Mouse (Mus musculus) MN1 (cell line): ENCODE measurements around the gene Ppp1r12a.
"Not testable (repeated sequence)": the region's sequence is repeated elsewhere in the genome, so short reads cannot be mapped to it uniquely, and the experiment has no call there.

Experiments
- DNase-seq: peaks from one replicate; pipeline ENCODE4 v3.0.0-alpha.2; 2016; ENCODE audit warnings: low spot score

Ppp1r12a gene

DNA sequence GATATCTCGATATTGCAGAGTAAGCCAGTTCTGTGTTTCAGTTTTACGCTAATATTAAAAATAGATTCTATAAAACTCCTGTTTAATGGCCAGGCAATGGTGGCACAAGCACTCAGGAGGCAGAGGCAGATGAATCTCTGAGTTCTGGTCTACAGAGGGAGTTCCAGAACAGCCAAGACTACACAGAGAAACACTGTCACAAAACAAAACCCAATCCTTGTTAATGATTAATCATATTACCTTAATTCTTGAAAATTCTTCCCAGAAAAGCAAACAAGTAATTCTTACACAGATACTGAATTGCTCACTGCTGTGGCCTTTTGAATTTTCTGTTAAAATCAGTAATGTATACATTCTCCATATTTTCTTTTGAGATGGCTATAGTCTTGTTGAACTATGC lies 37.0 kb downstream of the Ppp1r12a start:
- no peak for DNase-seq

DNA sequence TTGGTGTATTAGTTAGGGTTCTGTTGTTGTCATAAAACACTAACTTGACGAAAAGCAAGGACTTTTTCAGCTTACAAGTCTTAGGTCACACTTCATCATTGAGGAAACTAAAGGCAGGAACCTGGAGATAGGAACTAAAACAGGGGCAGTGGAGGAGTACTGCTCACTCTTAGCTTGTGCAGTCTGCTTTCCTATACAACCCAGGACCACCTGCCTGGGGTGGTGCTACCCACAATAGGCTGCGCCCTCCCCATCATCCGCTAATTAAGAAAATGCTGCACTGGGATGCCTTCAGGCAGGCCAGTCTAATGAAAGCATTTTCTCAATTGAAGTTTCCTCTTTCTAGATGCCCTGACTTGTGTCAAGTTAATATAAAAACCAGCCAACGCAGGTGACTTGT lies 40.1 kb downstream of the Ppp1r12a start:
- no peak for DNase-seq

DNA sequence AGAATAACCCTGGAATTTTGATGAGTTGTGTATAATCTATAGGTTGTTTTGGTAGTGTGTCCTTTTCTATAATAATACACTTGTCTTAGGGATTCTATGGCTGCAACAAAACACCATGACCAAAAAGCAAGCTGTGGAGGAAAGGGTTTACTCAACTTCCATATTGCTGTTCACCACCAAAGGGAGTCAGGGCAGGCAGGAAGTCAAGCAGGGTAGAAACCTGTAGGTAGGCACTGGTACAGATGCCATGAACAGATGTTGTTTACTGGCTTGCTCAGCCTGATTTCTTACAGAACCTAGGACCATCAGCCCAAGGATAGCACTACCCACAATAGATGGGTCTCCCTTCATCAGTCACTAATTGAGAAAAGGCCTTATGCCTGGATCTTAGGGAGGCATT lies 41.4 kb downstream of the Ppp1r12a start:
- DNase-seq: no peak

DNA sequence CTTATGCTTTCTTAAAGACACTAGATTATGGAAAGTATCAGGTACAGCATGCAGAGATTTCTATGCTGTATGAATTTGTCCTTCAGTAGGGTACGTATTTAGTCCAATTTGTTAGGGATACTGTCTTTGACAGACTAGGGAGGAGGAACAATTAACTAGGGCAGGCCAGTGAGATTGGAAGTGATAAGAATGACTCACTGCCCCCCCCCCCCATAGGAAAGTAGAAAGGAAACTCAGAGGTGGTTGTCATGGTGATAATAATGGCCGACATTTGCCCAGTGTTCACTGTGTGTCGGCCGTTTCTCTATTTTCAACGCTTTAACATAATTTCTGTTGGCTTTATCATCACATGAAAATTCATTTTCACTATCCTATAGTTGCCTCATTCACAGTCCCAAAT lies 47.4 kb downstream of the Ppp1r12a start:
- DNase-seq: peak; percentile 53

DNA sequence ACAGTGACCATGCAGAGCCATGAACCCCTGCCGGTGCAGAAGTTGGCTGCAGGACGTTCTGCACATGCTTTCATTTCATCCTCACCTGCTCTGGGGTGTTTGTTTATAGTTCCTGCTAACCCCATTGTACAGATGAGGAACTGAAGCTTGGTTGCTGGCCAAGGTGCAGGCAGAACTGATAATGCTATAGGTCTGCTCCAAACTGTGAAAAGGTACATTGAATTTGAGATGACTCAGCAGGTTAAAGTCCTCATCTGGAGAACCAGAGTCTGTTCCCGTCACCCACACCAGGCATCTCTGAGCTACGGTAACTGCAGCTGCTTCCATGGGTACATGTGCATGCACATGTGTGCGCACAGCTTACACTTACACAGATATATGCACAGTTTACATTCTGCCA lies 62.4 kb downstream of the Ppp1r12a start:
- DNase-seq: no peak

DNA sequence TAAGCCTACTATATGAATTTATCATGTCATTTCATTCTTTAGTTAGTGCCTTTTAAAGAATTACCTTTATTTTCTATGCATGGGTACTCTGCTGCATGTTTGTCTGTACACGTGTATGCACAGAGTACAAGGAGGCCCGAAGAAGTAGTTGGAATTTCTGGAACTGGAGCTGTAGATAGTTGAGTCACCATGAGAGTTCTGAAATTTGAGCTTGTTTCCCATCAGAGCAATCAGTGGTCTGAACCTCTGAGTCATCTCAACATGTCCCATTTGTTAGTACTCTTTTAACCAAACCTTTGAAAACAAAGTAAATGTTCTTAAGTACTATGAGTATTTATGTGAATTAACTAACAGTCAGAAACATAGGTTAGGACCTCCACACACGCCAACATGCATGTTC lies 75.1 kb downstream of the Ppp1r12a start:
- no peak for DNase-seq

DNA sequence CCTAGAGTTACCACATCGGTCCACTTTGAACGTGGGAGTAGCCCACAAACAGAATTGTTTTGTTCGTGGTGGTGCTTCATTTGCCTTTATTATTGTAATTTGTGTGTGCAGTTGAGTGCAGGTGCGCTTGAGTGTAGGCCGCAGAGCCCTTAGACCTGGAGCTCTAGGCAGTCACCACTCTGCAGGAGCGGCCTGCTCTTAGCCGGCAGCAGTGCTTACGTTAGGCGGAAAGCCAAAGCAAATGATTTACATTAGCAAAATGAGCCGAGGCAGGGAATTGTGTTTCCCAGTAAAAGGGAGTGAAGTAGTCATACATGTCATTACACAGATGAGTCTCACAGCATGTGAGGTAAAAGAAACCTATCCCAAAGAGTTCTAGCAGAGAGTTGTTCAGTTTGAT lies 77.1 kb downstream of the Ppp1r12a start:
- no peak for DNase-seq

DNA sequence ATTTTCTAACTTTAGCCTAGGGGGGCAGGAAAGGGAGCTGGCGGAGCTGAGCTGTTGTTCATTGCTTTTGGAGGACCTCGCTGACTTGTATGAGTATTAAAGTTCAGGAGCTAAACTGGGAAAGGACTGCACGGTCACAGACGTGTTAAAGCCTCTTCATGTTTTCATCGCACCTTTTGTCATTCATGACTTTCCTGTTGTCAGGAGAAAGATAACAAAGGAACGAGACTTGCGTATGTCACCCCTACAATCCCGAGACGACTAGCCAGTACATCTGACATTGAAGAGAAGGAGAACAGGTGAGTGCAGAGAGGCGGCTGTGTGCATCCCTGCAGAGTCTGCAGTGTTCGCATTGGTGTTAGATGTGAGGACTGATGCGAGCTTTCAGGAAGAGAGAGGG lies 88.7 kb downstream of the Ppp1r12a start:
- DNase-seq: no peak

DNA sequence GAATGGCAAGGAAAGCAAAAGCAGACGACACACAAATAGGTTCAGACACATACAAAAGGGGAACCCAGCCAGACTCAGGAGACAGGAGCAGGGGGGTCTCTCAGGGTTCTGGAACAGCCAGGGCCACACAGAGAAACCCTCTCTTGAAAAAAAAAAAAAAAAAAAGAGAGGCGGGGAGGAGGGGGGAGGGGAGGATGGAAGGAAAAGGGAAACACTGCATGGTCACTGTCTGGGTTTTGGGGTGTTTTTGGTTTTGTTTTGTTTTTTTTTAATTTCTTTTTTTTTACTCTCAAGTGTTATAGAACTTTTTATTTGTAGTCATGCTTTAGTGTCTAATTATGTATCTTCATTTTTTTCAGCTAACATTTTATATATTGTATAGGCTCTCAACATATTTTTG lies 89.2 kb downstream of the Ppp1r12a start:
- DNase-seq: no peak

DNA sequence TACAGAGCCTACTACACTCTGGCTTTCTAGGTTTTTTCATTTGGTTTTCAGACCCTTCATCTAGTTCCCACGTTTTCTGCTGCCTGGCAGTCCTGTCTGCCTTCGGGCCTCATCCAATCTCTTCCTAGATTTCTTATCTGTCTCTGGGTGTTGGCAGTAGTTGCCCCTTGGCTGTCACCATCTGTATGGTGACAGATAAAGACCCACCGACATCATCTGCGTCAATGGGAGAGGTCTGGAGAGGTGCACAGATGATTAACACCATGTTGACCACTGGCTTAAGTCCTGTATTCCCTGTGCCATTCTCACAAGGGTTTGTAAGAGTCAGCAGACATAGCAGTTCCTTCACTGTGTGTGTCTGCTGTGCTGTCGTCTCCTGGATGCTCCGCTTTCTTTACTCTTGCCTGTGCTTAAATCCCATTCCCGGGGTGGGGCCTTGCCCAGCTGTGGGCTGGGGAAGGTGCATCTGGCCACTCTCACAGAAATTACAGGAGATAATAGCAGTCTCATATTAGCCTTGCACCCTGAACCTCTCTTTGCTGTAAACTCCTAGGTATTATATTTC lies 93.9 kb downstream of the Ppp1r12a start:
- no peak for DNase-seq

DNA sequence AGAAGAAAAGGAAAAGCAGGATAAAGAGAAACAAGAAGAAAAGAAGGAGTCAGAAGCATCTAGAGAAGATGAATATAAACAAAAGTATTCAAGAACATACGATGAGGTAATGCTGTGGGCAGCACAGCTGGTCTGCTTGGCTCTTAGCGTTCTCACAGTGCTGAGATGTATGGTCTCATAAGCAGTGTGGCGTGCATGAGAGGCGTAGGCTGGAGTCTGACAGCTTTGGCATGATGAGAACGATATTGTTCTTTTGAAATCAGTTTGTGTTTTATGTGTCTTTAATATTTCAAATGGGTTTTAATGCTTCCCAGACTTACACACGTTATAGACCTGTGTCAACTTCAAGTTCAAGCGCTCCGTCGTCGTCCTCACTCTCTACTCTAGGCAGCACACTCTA lies 98.9 kb downstream of the Ppp1r12a start:
- DNase-seq: no peak

DNA sequence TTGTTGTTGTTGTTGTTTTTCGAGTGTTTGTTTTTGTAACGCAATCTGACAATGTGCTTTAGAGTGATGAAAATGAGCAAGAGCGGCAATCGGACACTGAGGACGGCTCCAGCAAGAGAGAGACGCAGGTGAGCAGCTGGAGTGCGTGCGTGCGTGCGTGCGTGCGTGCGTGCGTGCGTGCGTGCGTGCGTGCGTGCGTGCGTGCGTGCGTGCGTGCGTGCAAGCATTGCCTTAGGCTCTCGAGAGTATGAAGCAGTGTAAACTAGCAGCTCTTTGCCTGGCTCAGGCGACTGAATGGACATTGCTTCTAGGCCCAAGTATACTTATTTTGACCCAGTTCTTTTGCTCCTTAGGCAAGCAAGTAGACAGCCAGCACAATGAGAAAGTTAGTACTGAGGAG lies 102.6 kb downstream of the Ppp1r12a start:
- DNase-seq: no peak

DNA sequence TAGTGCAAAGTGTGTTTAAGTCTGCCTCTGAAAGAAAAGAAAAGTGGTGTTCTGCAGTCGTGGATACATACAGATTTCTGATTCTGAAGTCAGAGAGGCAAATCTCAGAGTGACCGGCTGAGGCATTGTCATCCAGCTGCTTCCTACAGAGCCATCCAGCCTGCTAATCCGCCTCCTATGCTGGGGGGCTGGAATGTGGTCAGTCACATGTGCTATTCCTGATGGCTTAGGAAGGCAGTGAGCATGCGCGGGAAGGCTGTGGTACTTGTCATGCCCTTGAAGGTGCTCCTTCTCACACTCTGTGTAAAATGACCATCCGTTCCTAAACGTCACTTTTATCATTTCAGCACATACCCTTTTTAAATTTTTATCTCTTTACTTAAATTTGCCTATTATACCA lies 109.2 kb downstream of the Ppp1r12a start:
- DNase-seq: no peak

DNA sequence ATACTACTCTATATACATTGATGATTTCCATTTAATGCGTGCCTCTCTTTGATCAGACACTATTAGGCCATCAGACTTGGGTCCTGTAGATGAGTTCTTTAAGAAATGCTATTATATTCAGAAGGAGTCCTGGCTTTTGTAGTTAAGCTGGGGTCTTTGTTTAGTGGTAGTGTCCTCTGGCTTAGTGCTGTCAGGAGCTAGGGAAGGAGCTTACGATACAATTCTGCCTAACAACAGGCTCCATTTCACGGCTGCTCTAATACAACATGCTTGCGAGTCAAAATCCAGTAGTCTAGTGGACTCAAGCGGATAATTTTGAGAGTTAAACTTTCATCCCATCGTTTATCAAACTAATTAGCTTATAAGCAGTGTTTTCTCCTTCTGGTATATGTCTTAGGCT lies 114.7 kb downstream of the Ppp1r12a start:
- DNase-seq: no peak

DNA sequence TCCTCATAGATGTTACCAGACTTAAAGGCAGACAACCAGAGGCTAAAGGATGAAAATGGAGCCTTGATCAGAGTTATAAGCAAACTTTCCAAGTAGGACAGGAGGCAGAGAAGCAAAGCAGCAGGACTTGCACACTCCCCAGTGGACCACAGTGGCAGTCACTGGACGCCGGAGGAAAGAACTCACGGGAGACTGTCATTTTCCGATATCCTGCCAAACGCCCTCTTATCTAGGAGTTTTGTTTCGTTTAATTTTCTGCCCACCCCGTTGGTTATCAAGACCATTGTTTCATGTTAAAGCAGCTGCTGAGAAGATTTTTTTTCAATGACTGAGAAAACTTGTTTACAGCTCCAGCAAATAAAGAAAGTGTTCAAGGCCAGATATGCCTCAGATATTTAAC lies 115.2 kb downstream of the Ppp1r12a start:
- no peak for DNase-seq

DNA sequence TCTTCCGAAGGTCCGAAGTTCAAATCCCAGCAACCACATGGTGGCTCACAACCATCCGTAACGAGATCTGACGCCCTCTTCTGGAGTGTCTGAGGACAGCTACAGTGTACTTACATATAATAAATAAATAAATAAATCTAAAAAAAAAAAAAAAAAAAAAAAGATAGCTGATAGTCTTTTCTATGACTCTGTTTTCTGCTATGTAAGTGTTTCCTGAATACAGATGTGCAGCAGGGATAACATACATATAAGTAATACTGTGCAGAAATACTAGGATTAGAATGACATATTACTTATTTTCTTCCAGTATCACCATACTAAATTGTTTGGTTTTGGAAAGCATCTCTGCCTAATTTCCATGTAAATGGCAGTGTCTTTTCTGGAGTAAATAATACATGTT lies 119.1 kb downstream of the Ppp1r12a start:
- DNase-seq: not testable (repeated sequence)

DNA sequence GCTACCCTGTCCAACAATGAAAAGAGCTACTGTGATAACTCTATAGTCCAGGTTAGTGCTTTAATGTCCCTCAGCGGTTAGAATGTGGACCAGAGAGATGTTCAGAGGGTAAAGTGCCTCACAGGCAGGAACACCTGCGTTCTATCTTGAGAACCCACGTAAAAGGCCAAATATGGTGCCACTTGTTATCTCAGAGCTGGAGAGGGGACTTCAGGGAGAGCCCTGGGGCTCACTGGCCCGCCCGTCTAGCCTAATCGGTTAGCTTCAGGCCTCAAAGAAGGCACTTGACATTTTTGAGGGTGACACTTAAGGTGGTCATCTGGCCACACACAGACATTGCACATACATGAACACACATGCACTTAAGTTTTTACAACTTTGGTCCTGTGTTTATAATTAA lies 120.4 kb downstream of the Ppp1r12a start:
- no peak for DNase-seq

DNA sequence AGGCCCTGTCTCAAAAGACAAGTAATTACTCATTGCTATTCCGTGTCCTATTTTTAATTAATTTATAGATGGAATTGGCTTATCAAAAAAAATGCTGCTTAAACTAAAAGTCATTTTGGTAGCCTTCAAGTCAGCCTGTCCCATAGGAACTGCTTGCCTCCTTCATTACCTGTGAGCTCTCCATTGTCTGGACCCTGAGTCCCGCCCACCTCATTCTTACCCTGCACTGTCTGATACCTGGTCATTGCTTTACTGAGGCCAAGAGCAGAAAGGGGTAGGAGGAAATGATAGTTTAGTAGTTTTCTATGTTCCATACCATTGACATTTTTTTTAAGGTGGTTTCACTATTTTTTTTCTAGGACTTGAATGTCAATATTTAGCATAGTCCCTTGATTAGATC lies 121.4 kb downstream of the Ppp1r12a start:
- no peak for DNase-seq

DNA sequence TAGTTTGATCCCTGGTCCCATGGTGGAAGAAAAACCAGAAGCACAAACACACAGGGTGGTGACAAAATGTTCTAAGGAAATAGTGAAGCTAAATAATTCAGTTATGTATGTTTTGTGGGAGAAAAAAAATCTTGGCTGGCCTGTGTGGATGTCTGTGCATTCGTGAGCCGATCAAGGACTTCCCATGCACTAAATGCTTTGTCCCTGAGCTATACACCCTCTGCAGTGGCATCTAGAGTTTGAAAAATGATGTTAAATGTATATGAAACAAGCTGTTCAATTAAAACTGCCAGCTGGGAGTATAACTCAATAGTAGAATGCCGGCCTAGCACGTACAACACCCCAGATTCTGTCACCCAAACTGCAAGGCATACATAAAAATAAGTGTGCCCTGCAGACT lies 121.8 kb downstream of the Ppp1r12a start:
- DNase-seq: no peak

DNA sequence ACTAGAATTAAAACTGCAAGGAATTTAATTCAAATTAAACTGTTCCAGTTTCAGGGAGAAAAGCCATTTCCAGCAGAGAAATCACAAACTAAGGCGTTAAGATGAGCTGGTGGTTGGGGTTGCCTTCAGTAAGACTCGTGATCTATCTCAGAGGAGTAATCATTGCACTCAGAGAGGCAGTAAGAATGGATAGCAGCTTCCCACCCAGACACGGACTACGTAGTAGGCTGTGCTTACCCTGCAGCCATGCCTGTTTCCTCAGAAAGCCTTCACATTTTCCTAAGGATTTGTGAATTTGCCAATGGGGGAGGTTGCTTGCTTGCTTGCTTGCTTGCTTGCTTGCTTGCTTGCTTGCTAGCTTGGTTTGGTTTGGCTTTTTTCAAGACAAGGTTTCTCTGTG lies 122.5 kb downstream of the Ppp1r12a start:
- DNase-seq: no peak

DNA sequence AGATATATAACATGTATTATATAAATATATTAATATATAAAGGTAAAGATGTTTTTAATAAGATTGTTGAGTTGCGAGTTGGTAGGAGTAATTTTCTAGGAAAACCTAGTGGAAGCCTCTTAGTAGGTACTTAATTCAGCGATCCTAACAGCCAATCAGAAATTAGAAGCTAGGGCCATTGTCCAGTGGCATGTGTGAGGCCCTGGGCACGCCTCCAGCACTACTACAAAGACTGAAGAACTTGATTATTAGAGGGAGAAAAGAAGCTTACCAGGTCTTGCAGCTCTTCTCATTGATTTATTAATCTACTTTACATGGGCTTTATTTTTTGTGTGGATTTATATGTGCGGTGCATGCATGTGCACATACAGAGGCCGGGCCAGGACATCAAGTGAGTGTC lies 123.0 kb downstream of the Ppp1r12a start:
- DNase-seq: no peak

DNA sequence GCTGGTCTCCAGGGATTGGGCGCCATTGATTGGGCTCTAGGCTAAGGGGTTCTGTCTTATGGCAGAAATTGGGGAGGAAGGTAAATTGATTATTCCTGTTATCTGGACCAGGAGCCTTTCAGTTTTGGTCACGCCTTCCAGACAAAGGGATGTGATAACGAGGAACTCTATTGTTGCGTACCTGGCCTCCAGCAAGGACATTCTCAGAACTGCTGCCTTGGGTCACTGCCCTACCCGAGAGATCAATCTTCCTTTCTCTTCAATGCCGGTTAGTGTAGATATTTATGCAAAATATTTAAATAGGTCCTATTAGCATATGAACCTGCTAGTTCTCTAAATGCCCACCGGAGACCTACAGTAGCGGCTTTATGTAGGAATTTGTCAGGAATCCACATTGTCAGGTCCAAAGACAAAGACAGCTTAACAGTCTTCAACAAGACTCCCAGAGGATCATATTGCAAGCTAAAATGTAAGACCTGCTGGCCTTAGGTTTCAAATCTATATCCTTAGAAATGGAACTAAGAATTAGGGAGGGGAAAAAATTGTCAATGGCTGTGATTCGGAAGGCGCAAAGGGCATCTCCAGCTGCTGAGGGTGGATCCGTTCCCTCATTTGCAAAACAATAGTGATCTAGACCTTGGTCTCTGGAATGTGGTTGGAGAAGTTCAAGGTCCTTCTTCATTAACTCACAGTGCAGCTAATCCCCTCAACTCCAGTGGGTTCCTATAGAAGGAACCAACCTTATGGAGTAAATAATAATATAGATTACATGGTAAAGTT lies 124.9 kb downstream of the Ppp1r12a start:
- DNase-seq: no peak

DNA sequence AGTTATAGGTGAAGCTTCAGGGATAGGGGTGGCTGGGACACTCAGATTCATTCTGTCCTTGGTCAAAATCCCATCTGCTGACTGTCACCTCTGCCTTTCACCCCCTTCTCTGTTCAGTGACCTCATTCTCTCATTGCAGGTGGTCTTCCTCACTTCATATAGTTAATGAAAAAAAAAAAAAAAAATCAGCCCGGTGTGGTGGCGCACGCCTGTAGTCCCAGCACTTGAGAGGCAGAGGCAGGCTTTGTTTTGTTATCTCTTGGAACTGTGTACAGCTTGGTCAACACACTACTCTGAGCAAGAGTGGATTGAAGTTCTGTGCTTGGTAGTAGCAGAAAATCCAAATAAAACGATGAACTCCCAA lies 125.4 kb downstream of the Ppp1r12a start:
- DNase-seq: no peak

DNA sequence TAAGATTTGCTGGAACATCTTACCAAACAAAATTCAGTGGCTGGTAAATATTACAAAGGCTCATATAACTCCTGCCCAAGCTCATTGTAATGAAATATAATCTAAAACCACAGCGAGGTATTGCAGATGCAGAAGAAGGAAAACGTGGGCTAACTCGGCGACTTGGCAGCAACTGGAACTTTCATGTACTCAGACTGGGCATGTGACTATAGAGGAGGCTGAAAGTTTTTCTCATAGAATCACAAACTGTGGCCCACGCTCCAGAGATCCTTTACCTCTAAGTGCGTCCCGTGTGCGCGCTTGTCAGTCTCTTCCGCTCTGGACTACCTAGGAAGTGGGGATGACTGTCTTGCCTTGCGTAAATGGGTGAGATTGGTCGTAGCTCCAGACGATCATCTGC lies 128.1 kb downstream of the Ppp1r12a start:
- no peak for DNase-seq
